Mouse (Mus musculus) erythroblast, embryonic 14.5 days (primary cell): ENCODE measurements around the gene Fars2.

ENCODE experiments used
- GATA1 ChIP-seq: IDR thresholded peaks from 2 replicates; pipeline ENCODE4 v1.6.1; 2012; ENCODE audit warnings: low read length, inconsistent platforms, mixed read lengths
- TAL1 ChIP-seq: IDR thresholded peaks from 3 replicates; pipeline ENCODE4 v1.6.1; 2012; ENCODE audit warnings: low read length, inconsistent platforms, mixed read lengths

GRCm38 (mm10) chr13:36621333-36621659 lies 504.1 kb downstream of the Fars2 start:
- no peak for TF ChIP-seq GATA1
- no peak for TF ChIP-seq TAL1
